Mouse (Mus musculus) spleen, adult 2 months (tissue): ENCODE data around the gene Sema3a. TPM values are rescaled to one million over a fixed set of nuclear protein-coding genes. Genes with fewer than 3 reads are reported as not detected.

Experiments
- DNase-seq, 2 experiments: peaks; one replicate each; pipeline versions ENCODE4 v3.0.0 to v3.0.0-alpha.2; 2012 to 2021; ENCODE audit warnings: low spot score in 2 of 2, low read depth in 1 of 2
- H3K27ac ChIP-seq: fragments of 200-500 bp; 2 replicates; pipeline ENCODE4 v1.5.1; 2012; ENCODE audit warnings: low read length, inconsistent platforms; ENCODE audit not compliant: insufficient read depth
- H3K27me3 ChIP-seq: fragments of 200-500 bp; 2 replicates; pipeline ENCODE4 v1.6.1; 2012; ENCODE audit warnings: mild to moderate bottlenecking, moderate library complexity, low read length, inconsistent platforms; ENCODE audit not compliant: control insufficient read depth, insufficient read depth
- H3K36me3 ChIP-seq: fragments of 200-500 bp; 2 replicates; pipeline ENCODE4 v1.6.1; 2012; ENCODE audit warnings: mild to moderate bottlenecking, low read length, inconsistent platforms; ENCODE audit not compliant: control insufficient read depth, insufficient read depth
- H3K4me1 ChIP-seq: fragments of 200-500 bp; 2 replicates; pipeline ENCODE4 v1.6.1; 2011; ENCODE audit warnings: inconsistent platforms; ENCODE audit not compliant: control insufficient read depth, insufficient read depth, insufficient read length
- H3K4me3 ChIP-seq: fragments of 200-500 bp; 2 replicates; pipeline ENCODE4 v1.5.1; 2011; ENCODE audit warnings: mild to moderate bottlenecking, inconsistent platforms; ENCODE audit not compliant: insufficient read depth, insufficient read length; ENCODE audit errors: extremely low read depth
- CTCF ChIP-seq: fragments of 200-500 bp; IDR thresholded peaks from 2 replicates; pipeline ENCODE4 v1.5.1; 2011; ENCODE audit warnings: mild to moderate bottlenecking, inconsistent platforms; ENCODE audit not compliant: insufficient read depth, insufficient read length, insufficient replicate concordance; ENCODE audit errors: extremely low read depth
- POLR2A ChIP-seq: fragments of 200-500 bp; IDR thresholded peaks from 2 replicates; pipeline ENCODE4 v1.6.1; 2011; ENCODE audit warnings: low read depth, low read length, inconsistent platforms
- WGBS: fragments of 180-500 bp; shearing (Covaris S2); methylation state at CpG from one replicate; pipeline ENCODE4 v1.1.7; 2018; 5-methylcytosine and 5-hydroxymethylcytosine counted together
- polyA plus RNA-seq: library from polyadenylated mRNA; depleted of rRNA; stranded (reverse); fragments of >200 nt; gene quantifications from 2 replicates; pipeline ENCODE4 v1.2.3, GENCODE M21; 2012

Gene Sema3a
- polyA plus RNA-seq, 1 experiment, result 2.4 TPM

- Histone ChIP-seq H3K36me3 (no peaks in the 10 kb centered on the region), H3K4me1 (no peaks in the 10 kb centered on the region), H3K27me3 (no peaks in the 10 kb centered on the region), H3K27ac (no peak overlapping the region), H3K4me3 (no peak overlapping the region)
- DNase-seq, result no peak
- 91% methylated on average over 2 of the region's 2 CpGs for WGBS
- TF ChIP-seq CTCF (no peak), POLR2A (no peak)
Measured at GRCm38 (mm10) chr5:13413915-13414525, 288.8 kb downstream of the Sema3a start.

DNA sequence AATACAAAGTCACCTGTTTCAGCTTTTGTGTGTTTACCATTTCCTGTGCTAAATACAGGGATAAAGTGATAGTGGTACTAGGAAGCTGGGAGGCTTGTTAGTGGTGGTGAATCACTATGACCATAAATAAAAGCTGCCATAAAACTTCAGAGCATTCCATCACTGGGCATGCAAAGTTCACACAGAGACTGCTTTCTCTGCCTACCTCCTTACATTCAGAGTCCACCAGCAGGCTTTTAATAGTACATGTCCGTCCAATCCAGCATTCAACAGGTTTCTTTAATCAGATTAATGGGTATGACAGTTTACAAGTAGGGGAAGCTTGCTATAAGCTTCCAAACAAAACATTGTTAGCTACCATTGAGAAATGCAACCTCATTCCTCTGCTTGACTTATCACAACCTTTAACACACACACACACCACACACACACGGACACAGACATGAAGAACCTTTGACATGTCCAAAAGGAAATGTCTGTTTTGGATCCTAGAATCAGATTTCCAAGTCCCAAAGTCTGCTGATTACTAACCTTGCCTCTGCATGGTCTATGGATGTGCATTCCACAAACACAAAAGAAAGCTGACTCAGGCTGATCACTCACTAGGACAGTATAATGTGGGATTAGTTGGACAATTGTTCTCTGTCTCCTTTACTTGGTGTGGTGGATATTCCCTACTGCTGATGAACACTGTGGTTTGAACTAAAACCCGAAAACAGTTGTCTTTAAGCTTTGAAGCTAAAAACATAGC lies 291.9 kb downstream of the Sema3a start:
- 77% methylated on average over 3 of the region's 3 CpGs for WGBS
- Histone ChIP-seq H3K36me3 (no peaks in the 10 kb centered on the region), H3K4me3 (no peak overlapping the region), H3K4me1 (no peaks in the 10 kb centered on the region), H3K27me3 (no peaks in the 10 kb centered on the region), H3K27ac (no peak overlapping the region)
- TF ChIP-seq POLR2A, result no peak
- TF ChIP-seq CTCF, result no peak
- no peak for DNase-seq

DNA sequence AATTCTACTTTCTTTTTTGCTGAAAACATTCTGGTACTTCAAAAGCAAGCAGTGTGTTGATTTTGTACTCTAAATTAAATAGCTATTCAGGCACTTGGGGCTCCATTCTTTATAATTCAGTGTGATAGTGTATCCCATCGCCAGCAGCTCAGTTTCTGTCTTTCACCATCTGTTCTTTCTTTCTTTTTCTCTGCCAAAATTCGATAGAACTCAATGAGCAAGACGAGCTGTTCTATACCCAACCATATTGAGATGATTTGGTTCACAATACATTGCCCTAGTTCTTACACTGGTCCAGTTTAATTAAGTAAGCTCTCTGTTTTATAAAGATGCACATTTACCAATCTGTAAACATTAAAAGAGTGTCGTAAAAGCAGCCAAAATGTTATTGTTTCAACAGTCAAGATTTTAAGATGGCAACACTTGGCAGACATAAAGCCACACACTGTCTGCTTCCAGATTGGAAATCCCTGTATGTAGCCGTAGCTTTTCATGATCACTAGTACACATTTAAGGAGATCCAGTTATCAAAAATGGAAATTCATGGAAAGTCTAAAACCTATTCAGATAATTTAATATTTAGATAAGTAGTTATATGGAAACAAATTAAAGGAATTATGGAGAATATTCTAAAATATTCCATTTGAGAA lies 296.2 kb downstream of the Sema3a start:
- Histone ChIP-seq H3K27me3 (no peaks in the 10 kb centered on the region), H3K4me3 (no peak overlapping the region), H3K4me1 (no peaks in the 10 kb centered on the region), H3K36me3 (no peaks in the 10 kb centered on the region), H3K27ac (no peak overlapping the region)
- 75% methylated on average over 5 of the region's 5 CpGs for WGBS
- DNase-seq, result no peak
- TF ChIP-seq CTCF (no peak), POLR2A (no peak)

GRCm38 (mm10) chr5:13428702-13429101 lies 303.5 kb downstream of the Sema3a start:
- Histone ChIP-seq H3K27ac (no peak overlapping the region), H3K36me3 (no peaks in the 10 kb centered on the region), H3K4me3 (no peak overlapping the region), H3K4me1 (no peaks in the 10 kb centered on the region), H3K27me3 (no peaks in the 10 kb centered on the region)
- TF ChIP-seq CTCF, result no peak
- no peak for TF ChIP-seq POLR2A
- DNase-seq, result no peak
- 61% methylated on average over 1 of the region's 1 CpGs for whole genome bisulfite sequencing

DNA sequence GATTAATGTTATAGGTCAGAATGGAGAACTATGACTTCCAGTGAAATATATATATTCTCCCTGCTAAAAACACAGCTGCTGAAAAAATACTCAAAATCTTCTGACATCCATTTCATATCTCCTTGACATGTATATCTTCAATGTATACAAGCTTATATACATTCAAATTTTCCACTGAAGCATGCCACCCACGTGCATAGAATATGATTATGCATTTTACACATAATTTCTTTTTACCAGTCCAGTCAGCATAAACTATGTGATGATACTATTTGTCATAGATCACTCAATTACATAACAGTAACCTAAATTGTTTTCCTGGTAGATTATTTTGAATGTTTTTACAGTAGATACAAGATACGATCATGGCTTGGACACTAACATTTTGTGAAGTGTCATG lies 306.6 kb downstream of the Sema3a start:
- no peak for DNase-seq
- TF ChIP-seq POLR2A, result no peak
- no peak for TF ChIP-seq CTCF
- WGBS, result 88% methylated on average over 2 of the region's 2 CpGs
- H3K4me1 ChIP-seq, result no peaks in the 10 kb centered on the region
- H3K27ac ChIP-seq, result no peak overlapping the region
- no peak overlapping the region for H3K4me3 ChIP-seq
- no peaks in the 10 kb centered on the region for H3K36me3 ChIP-seq
- no peaks in the 10 kb centered on the region for H3K27me3 ChIP-seq

GRCm38 (mm10) chr5:13432574-13432973 lies 307.4 kb downstream of the Sema3a start:
- Histone ChIP-seq H3K4me3 (no peak overlapping the region), H3K27ac (no peak overlapping the region), H3K36me3 (no peaks in the 10 kb centered on the region), H3K27me3 (no peaks in the 10 kb centered on the region), H3K4me1 (no peaks in the 10 kb centered on the region)
- WGBS, result 52% methylated on average over 3 of the region's 3 CpGs
- TF ChIP-seq CTCF (no peak), POLR2A (no peak)
- no peak for DNase-seq

- no peaks in the 10 kb centered on the region for H3K36me3 ChIP-seq
- TF ChIP-seq CTCF, result no peak
- no peak for TF ChIP-seq POLR2A
- DNase-seq, result no peak
- H3K4me1 ChIP-seq, result no peaks in the 10 kb centered on the region
- WGBS, result 84% methylated on average over 2 of the region's 2 CpGs
- no peak overlapping the region for H3K4me3 ChIP-seq
- H3K27ac ChIP-seq, result no peak overlapping the region
- H3K27me3 ChIP-seq, result no peaks in the 10 kb centered on the region
Measured at GRCm38 (mm10) chr5:13433303-13433702, 308.1 kb downstream of the Sema3a start.
